Mouse (Mus musculus) cerebellum, adult 2 months (tissue): ENCODE data around the gene Cyp4a31. TPM values are rescaled to one million over a fixed set of nuclear protein-coding genes. Genes with fewer than 3 reads are reported as not detected.
"Not testable (repeated sequence)": the region's sequence is repeated elsewhere in the genome, so short reads cannot be mapped to it uniquely, and the experiment has no call there.

Experiments used
- DNase-seq, 2 experiments: peaks; one replicate each; pipeline ENCODE4 v3.0.0; 2021
- H3K27ac ChIP-seq: fragments of 200-500 bp; 2 replicates; pipeline ENCODE4 v1.5.1; 2012; ENCODE audit warnings: low read length, control low read depth, inconsistent platforms; ENCODE audit not compliant: insufficient read depth
- H3K27me3 ChIP-seq: fragments of 200-500 bp; 2 replicates; pipeline ENCODE4 v1.6.1; 2012; ENCODE audit warnings: inconsistent platforms, mild to moderate bottlenecking, low read length, moderate library complexity; ENCODE audit not compliant: control insufficient read depth, insufficient read depth
- H3K4me1 ChIP-seq: fragments of 200-500 bp; 2 replicates; pipeline ENCODE4 v1.6.1; 2011; ENCODE audit warnings: low read length; ENCODE audit not compliant: control insufficient read depth, insufficient read depth
- H3K4me3 ChIP-seq: fragments of 200-500 bp; replicated peaks from 2 replicates; pipeline ENCODE3; 2011; ENCODE audit warnings: mild to moderate bottlenecking, low read depth, low read length, control low read depth; ENCODE audit not compliant: insufficient read depth
- CTCF ChIP-seq: fragments of 200-500 bp; IDR thresholded peaks from 2 replicates; pipeline ENCODE4 v1.5.1; 2011; ENCODE audit warnings: low read depth, mild to moderate bottlenecking, control low read depth, low read length, moderate library complexity, borderline replicate concordance; ENCODE audit not compliant: insufficient read depth
- POLR2A ChIP-seq: fragments of 200-500 bp; IDR thresholded peaks from 2 replicates; pipeline ENCODE4 v1.6.1; 2011; ENCODE audit warnings: low read length, control low read depth, borderline replicate concordance; ENCODE audit not compliant: insufficient read depth
- WGBS: fragments of 180-500 bp; shearing (Covaris S2); methylation state at CpG from one replicate; pipeline ENCODE4 v1.1.7; 2018; 5-methylcytosine and 5-hydroxymethylcytosine counted together
- polyA plus RNA-seq: library from polyadenylated mRNA; depleted of rRNA; stranded (reverse); fragments of >200 nt; gene quantifications from 2 replicates; pipeline ENCODE4 v1.2.3, GENCODE M21; 2012; rRNA removed

Gene Cyp4a31
- polyA plus RNA-seq: not detected in 2 replicates

DNA sequence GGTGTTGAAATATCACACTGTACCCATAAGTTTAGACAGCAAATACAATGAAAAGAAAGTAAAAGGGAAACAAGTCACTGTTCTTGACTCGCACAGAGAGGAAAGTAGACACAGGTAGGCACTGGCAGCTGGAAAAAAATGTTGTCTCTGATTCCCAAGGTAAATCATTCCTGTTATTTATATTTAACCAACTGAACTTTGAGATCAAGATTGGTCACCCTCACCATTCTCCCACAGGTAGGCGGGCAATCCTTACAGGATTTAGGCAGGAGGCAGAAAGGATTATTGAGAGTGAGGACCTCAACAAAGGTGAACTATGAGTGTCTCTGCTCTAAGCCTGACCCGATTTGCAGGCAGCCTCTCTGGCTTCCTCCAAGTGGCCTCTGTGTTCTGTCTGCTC, at the start of gene Cyp4a31:
Cyp4a31 (plus strand) TSS at position 249 of the 400 bp plus-strand sequence.
- TF ChIP-seq CTCF (no peak), POLR2A (no peak)
- H3K27me3 ChIP-seq: no peaks in the 10 kb centered on the region
- H3K4me1 ChIP-seq: no peaks in the 10 kb centered on the region
- DNase-seq: no peak
- H3K27ac ChIP-seq: no peak within 1 kb of the TSS
- 80% methylated on average over 3 of the region's 3 CpGs for WGBS
- no peak within 1 kb of the TSS for H3K4me3 ChIP-seq

DNA sequence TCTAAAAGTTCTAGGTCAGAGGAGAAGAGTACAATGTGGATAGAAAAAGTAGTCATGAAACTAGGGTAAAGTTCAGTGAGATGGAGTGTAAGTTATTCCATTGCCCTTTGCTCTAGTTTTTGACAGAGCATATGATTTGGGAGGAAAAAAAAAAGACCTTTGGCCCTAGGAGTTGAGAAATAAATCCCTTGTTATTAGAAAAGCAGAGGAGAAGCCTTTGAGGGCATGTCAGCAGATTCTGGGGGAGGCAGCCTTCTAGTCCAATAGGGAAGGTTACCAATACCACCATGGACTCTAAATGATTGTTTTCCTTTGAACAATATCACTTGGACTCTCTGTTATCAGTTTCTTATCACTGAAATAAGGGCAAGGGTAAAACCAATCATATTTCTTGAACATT, 49.5 kb upstream of the Cyp4a31 start:
- H3K4me1 ChIP-seq, H3K27me3 ChIP-seq, H3K27ac ChIP-seq, H3K4me3 ChIP-seq, DNase-seq: not testable (repeated sequence)

DNA sequence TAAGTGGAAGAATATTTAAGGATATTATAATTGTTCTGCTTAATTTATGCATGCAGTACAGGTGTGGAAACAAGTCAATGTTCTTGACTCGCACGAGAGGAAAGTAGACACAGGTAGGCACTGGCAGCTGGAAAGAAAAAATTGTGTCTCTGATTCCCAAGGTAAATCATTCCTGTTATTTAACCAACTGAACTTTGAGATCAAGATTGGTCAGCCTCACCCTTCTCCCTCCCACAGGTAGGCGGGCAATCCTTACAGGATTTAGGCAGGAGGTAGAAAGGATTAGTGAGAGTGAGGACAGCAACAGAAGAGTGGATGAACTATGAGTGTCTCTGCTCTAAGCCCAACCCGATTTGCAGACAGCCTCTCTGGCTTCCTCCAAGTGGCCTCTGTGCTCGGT, 45.4 kb upstream of the Cyp4a31 start, which contains the start of gene Cyp4a10:
Cyp4a10 (plus strand) TSS at position 265 of the 400 bp plus-strand sequence.
- not testable (repeated sequence) for DNase-seq, H3K4me3 ChIP-seq, H3K27ac ChIP-seq, H3K4me1 ChIP-seq, H3K27me3 ChIP-seq
- WGBS: 83% methylated on average over 5 of the region's 5 CpGs

DNA sequence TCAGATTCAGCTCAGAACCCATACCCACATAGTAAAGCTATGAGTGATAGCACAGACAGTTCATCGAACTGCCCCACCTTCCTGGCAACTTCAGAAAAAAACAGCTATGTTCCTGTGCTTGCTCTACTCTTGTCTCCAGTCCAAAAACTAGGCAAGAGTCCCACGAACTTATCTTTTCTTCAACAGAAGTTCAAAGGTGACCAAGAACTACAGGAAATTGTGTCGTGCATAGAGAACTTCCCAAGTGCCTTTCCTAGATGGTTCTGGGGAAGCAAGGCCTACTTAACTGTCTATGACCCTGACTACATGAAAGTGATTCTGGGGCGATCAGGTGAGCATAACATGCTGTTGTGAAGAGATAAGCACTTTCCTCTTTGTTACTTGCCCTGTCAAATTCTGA, 44.0 kb upstream of the Cyp4a31 start:
- no peak overlapping the region for H3K4me3 ChIP-seq
- 71% methylated on average over 4 of the region's 4 CpGs for WGBS
- no peaks in the 10 kb centered on the region for H3K27me3 ChIP-seq
- TF ChIP-seq POLR2A (no peak), CTCF (no peak)
- H3K27ac ChIP-seq: no peak overlapping the region
- H3K4me1 ChIP-seq: no peaks in the 10 kb centered on the region
- no peak for DNase-seq

DNA sequence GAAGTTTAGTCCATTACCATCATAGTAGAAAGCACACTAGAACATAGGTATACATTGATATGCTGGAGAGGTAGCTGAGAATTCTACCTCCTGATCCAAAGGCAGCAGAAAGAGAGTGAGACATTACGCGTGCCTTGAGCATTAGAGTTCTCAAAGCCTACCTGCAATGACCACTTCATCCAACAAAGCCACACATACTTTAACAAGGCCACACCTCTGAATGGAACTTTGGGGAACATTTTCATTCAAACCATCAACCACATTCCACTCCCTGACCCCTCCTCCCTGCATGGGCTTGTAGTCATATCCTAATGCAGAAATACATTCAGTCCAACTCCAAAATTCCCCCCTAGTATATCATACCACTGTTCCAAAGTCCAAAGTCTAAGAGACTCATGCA, 41.7 kb upstream of the Cyp4a31 start:
- TF ChIP-seq CTCF: no peak
- no peak for TF ChIP-seq POLR2A

DNA sequence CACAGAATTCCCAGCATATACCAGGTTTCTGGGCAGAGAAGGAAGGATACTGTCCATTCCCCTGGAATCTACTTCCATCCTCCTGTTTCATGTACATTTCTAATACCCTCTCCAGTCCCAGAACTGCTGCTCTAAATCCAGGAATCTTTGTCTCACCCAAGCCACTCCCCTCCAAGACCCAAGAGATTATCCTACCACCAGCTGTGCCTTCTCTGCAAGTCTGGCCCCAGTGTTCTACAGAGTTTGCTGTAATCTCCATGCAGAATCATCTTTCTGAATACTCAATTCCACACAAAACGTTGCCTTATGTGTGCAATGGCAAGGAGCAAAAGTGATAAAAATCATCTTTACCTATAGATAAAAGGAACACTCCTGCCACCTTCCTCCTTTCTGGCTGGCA, 18.3 kb upstream of the Cyp4a31 start:
- no peak for TF ChIP-seq CTCF
- TF ChIP-seq POLR2A: no peak
- Histone ChIP-seq H3K4me3 (no peak overlapping the region), H3K4me1 (no peaks in the 10 kb centered on the region), H3K27me3 (no peaks in the 10 kb centered on the region), H3K27ac (no peak overlapping the region)
- DNase-seq: no peak
- WGBS: 51% methylated on average over 1 of the region's 1 CpGs

More for the DNA sequence above, 41.7 kb upstream of the Cyp4a31 start:
- Histone ChIP-seq H3K27me3 (no peaks in the 10 kb centered on the region), H3K27ac (no peak overlapping the region), H3K4me3 (no peak overlapping the region), H3K4me1 (no peaks in the 10 kb centered on the region)
- 97% methylated on average over 2 of the region's 2 CpGs for WGBS
- no peak for DNase-seq

DNA sequence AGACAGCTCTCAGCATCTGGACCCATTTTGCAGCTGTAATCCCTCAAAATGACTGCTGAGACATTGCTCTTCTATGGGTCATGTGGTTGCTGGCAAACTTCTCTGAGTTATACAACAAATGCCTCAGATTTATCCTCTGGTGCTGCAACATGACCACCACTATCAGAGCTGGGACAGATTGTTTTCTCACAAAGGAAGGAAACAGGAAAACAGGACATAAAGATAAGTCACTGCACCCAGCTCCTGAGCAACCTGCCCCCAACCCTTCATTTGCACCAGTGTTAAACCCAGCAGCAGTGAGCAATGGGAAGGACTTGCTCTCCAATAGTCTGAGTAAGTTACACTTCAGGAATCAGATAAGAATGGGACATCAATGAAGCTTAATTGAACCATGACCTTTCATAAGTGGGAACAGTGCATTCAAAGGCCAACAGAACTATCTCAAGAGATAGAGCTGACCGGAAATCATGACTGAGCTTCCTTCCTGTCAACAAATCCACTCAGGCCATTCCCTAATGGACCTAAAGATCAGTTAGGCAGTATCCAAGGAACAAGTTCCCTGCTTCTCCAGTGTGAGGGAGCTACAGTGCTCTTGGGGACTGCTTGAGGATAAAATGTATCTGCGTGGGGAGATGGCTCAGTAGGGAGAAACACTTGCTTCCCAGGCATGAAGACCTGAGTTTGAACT, 17.2 kb upstream of the Cyp4a31 start:
- TF ChIP-seq POLR2A: no peak
- no peak for TF ChIP-seq CTCF
- H3K27me3 ChIP-seq: no peaks in the 10 kb centered on the region
- no peaks in the 10 kb centered on the region for H3K4me1 ChIP-seq
- H3K4me3 ChIP-seq: no peak overlapping the region
- DNase-seq: no peak
- no peak overlapping the region for H3K27ac ChIP-seq
- WGBS: 77% methylated on average over 2 of the region's 2 CpGs

DNA sequence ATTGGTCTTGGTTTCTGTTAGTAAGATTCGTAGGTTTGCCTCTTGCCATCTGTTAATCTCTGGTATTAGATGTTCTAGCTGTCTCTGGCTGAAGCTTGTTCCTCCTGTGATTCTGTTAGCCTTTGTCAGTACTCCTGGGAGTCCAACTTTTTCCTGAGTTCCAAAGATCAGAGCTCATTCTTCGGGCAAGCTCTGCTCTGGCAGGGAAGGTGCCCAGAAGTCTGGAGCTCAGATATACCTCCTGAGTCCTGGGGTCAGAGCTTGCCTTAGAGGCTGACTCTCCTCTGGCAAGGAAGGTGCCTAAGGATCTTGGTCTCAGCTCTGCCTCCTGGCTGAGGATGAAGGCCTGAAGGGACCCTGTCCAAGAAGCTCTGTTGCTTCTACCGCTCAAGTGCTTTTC, 10.7 kb upstream of the Cyp4a31 start:
- H3K4me3 ChIP-seq: no peak overlapping the region
- TF ChIP-seq POLR2A (no peak), CTCF (no peak)
- H3K4me1 ChIP-seq: no peaks in the 10 kb centered on the region
- 82% methylated on average over 3 of the region's 3 CpGs for WGBS
- H3K27me3 ChIP-seq: no peaks in the 10 kb centered on the region
- H3K27ac ChIP-seq: no peak overlapping the region
- no peak for DNase-seq

DNA sequence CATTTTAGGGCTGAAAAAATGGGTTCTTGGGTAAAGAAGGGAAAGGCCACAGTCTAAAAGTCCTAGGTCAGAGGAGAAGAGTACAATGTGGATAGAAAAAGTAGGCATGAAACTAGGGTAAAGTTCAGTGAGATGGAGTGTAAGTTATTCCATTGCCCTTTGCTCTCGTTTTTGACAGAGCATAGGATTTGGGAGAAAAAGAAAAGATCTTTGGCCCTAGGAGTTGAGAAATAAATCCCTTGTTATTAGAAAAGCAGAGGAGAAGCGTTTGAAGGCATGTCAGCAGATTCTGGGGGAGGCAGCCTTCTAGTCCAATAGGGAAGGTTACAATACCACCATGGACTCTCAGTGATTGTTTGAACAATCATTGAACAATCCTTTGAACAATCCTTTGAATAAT, 7.9 kb upstream of the Cyp4a31 start:
- DNase-seq: no peak
- 64% methylated on average over 2 of the region's 2 CpGs for WGBS
- TF ChIP-seq POLR2A (no peak), CTCF (no peak)

More for the DNA sequence above, 7.9 kb upstream of the Cyp4a31 start:
- no peak overlapping the region for H3K4me3 ChIP-seq
- H3K27ac ChIP-seq: no peak overlapping the region
- H3K4me1 ChIP-seq: no peaks in the 10 kb centered on the region
- no peaks in the 10 kb centered on the region for H3K27me3 ChIP-seq
